Mouse (Mus musculus): Measurements from ENCODE around the gene Gm17455.
A peak's percentile ranks its signal among the peaks of the same experiment; 100 is the strongest.

Gene Gm17455

GRCm38 (mm10) chr10:60399449-60399848, at the start of gene Gm17455:
Gm17455 (plus strand) TSS chr10:60399726.
- no peak for DNase-seq

GRCm38 (mm10) chr10:60350077-60350804, 49.3 kb upstream of the Gm17455 start:
- DNase-seq, result no peak

- peak; percentile 93 for DNase-seq
Measured at GRCm38 (mm10) chr10:60350805-60351167, 48.7 kb upstream of the Gm17455 start.

GRCm38 (mm10) chr10:60351248-60351647, 48.3 kb upstream of the Gm17455 start:
- DNase-seq, result no peak

- peak; percentile 74 for DNase-seq
Measured at GRCm38 (mm10) chr10:60351761-60352455, 47.6 kb upstream of the Gm17455 start.

- DNase-seq, result peak; percentile 27
Measured at GRCm38 (mm10) chr10:60353241-60354002, 46.1 kb upstream of the Gm17455 start.

- DNase-seq, result no peak
Measured at GRCm38 (mm10) chr10:60354003-60354325, 45.6 kb upstream of the Gm17455 start.

- no peak for DNase-seq
Measured at GRCm38 (mm10) chr10:60354881-60355677, 44.4 kb upstream of the Gm17455 start.

- DNase-seq, result no peak
Measured at GRCm38 (mm10) chr10:60357441-60357840, 42.1 kb upstream of the Gm17455 start.

- DNase-seq, result no peak
Measured at GRCm38 (mm10) chr10:60357901-60358300, 41.6 kb upstream of the Gm17455 start.

GRCm38 (mm10) chr10:60358776-60359175, 40.8 kb upstream of the Gm17455 start:
- DNase-seq, result no peak

- no peak for DNase-seq
Measured at GRCm38 (mm10) chr10:60361615-60362309, 37.8 kb upstream of the Gm17455 start.

- DNase-seq, result no peak
Measured at GRCm38 (mm10) chr10:60362310-60362628, 37.3 kb upstream of the Gm17455 start.

GRCm38 (mm10) chr10:60363426-60363825, 36.1 kb upstream of the Gm17455 start:
- DNase-seq, result no peak

- DNase-seq, result no peak
Measured at GRCm38 (mm10) chr10:60367145-60367544, 32.4 kb upstream of the Gm17455 start.

GRCm38 (mm10) chr10:60367904-60368303, 31.6 kb upstream of the Gm17455 start:
- DNase-seq, result no peak

GRCm38 (mm10) chr10:60369405-60369804, 30.1 kb upstream of the Gm17455 start:
- no peak for DNase-seq

- DNase-seq, result no peak
Measured at GRCm38 (mm10) chr10:60370098-60370497, 29.4 kb upstream of the Gm17455 start.

- DNase-seq, result no peak
Measured at GRCm38 (mm10) chr10:60370601-60371061, 28.9 kb upstream of the Gm17455 start.

- DNase-seq, result no peak
Measured at GRCm38 (mm10) chr10:60371596-60372386, 27.7 kb upstream of the Gm17455 start.

- DNase-seq, result no peak
Measured at GRCm38 (mm10) chr10:60373543-60373936, 26.0 kb upstream of the Gm17455 start.

All from kidney, postnatal 14 days (tissue).